Mouse (Mus musculus) liver, adult 2 months (tissue): ENCODE measurements at regions not wholly inside any gene's neighbourhood (a gene's known extent, or its start where the extent isn't known, plus 50 kb on each side); places are given as distances from the start of the nearest gene placed in this dataset.

Experiments
- DNase-seq: peaks from one replicate; pipeline ENCODE4 v3.0.0-alpha.2; 2011; ENCODE audit warnings: low read depth, low spot score; ENCODE audit errors: extremely low read depth
- H3K27ac ChIP-seq: fragments of 200-500 bp; replicated peaks from 2 replicates; pipeline ENCODE4 v1.5.1; 2012; ENCODE audit warnings: low read depth, mild to moderate bottlenecking, control low read depth, inconsistent platforms, low read length; ENCODE audit not compliant: insufficient read depth
- H3K27me3 ChIP-seq: fragments of 200-500 bp; 2 replicates; pipeline ENCODE4 v1.6.1; 2012; ENCODE audit warnings: mild to moderate bottlenecking, moderate library complexity, low read length, inconsistent platforms; ENCODE audit not compliant: control insufficient read depth, insufficient read depth
- H3K36me3 ChIP-seq: fragments of 200-500 bp; 2 replicates; pipeline ENCODE4 v1.6.1; 2012; ENCODE audit warnings: low read length, inconsistent platforms; ENCODE audit not compliant: control insufficient read depth, insufficient read depth
- H3K4me1 ChIP-seq: fragments of 200-500 bp; 2 replicates; pipeline ENCODE4 v1.6.1; 2011; ENCODE audit warnings: low read length; ENCODE audit not compliant: control insufficient read depth, insufficient read depth
- H3K4me3 ChIP-seq: fragments of 200-500 bp; 2 replicates; pipeline ENCODE4 v1.5.1; 2011; ENCODE audit warnings: low read depth, mild to moderate bottlenecking, control low read depth, low read length, moderate library complexity; ENCODE audit not compliant: insufficient read depth
- H3K79me2 ChIP-seq: fragments of 200-500 bp; 2 replicates; pipeline ENCODE4 v1.6.1; 2012; ENCODE audit warnings: inconsistent platforms, mild to moderate bottlenecking, low read length, moderate library complexity; ENCODE audit not compliant: control insufficient read depth, insufficient read depth
- H3K9ac ChIP-seq: fragments of 200-500 bp; 2 replicates; pipeline ENCODE4 v1.6.1; 2012; ENCODE audit warnings: low read depth, mild to moderate bottlenecking, control low read depth, inconsistent platforms, low read length
- CTCF ChIP-seq: fragments of 200-500 bp; IDR thresholded peaks from 2 replicates; pipeline ENCODE4 v1.5.1; 2011; ENCODE audit warnings: low read depth, low read length, control low read depth
- POLR2A ChIP-seq: fragments of 200-500 bp; IDR thresholded peaks from 2 replicates; pipeline ENCODE4 v1.6.1; 2011; ENCODE audit warnings: low read length, control low read depth; ENCODE audit not compliant: insufficient read depth; ENCODE audit errors: extremely low read depth
- WGBS: fragments of 180-500 bp; shearing (Covaris S2); methylation state at CpG from one replicate; pipeline ENCODE4 v1.1.7; 2018; 5-methylcytosine and 5-hydroxymethylcytosine counted together

DNA sequence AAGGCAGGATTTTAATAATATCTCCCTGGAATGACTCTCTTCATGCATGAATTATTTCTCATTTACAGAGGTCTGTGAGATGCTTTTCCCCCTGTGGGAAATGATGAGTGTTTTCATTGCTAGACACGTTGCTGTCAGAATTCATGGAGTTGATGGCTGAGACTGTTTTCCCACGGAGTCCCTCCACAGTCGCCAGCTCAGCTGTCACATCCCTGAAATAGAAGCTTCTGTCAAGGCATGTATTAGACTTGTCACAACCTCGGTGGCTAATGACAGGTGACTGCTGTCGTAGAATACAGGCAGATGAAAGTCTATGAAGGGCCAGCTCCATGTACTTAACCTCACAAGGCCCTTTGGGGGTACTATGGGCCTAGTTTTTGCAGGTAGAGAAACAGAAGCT is 212.4 kb downstream of the Abcc12 start:
- DNase-seq = no peak
- Histone ChIP-seq H3K27ac (no peak overlapping the region), H3K79me2 (no peaks in the 10 kb centered on the region), H3K4me1 (no peaks in the 10 kb centered on the region), H3K9ac (no peak overlapping the region), H3K36me3 (no peaks in the 10 kb centered on the region), H3K27me3 (no peaks in the 10 kb centered on the region), H3K4me3 (no peak overlapping the region)
- TF ChIP-seq CTCF (no peak), POLR2A (no peak)
- WGBS = 78% methylated on average over 5 of the region's 5 CpGs

DNA sequence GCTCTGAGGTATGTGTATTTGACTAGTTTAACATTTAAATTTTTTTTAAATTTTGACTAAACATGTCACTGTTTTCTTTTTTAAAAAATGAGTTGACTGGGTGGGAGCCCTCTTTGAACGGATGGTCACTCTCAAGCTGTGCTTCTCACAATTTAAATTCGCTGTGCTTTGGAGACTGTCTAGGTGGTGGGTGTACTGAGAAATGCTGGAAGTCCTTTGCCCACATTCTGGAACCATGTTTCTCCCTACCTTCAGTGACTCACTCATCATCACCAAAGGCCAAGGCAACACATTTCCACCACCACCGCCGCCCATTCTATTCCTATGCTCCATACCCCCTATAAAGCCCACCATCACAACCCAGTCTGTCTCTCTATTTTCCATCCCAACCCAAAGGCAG is 213.8 kb downstream of the Abcc12 start:
- Histone ChIP-seq H3K27ac (no peak overlapping the region), H3K4me3 (no peak overlapping the region), H3K79me2 (no peaks in the 10 kb centered on the region), H3K4me1 (no peaks in the 10 kb centered on the region), H3K9ac (no peak overlapping the region), H3K27me3 (no peaks in the 10 kb centered on the region), H3K36me3 (no peaks in the 10 kb centered on the region)
- 97% methylated on average over 4 of the region's 4 CpGs for WGBS
- no peak for DNase-seq
- TF ChIP-seq CTCF (no peak), POLR2A (no peak)

GRCm38 (mm10) chr8:86365726-86366125 is 214.8 kb downstream of the Abcc12 start:
- no peak overlapping the region for H3K4me3 ChIP-seq
- no peaks in the 10 kb centered on the region for H3K79me2 ChIP-seq
- no peak overlapping the region for H3K27ac ChIP-seq
- H3K27me3 ChIP-seq = no peaks in the 10 kb centered on the region
- no peaks in the 10 kb centered on the region for H3K4me1 ChIP-seq
- no peak overlapping the region for H3K9ac ChIP-seq
- 86% methylated on average over 5 of the region's 5 CpGs for WGBS
- TF ChIP-seq CTCF (no peak), POLR2A (no peak)
- no peaks in the 10 kb centered on the region for H3K36me3 ChIP-seq
- DNase-seq = no peak

GRCm38 (mm10) chr8:86364898-86365297 is 215.6 kb downstream of the Abcc12 start:
- Histone ChIP-seq H3K27me3 (no peaks in the 10 kb centered on the region), H3K4me1 (no peaks in the 10 kb centered on the region), H3K27ac (no peak overlapping the region), H3K4me3 (no peak overlapping the region), H3K79me2 (no peaks in the 10 kb centered on the region), H3K9ac (no peak overlapping the region), H3K36me3 (no peaks in the 10 kb centered on the region)
- WGBS = 54% methylated on average over 2 of the region's 2 CpGs
- no peak for DNase-seq
- TF ChIP-seq CTCF = peak; percentile 8; the same call in 1 of the 2 replicates
- no peak for TF ChIP-seq POLR2A

DNA sequence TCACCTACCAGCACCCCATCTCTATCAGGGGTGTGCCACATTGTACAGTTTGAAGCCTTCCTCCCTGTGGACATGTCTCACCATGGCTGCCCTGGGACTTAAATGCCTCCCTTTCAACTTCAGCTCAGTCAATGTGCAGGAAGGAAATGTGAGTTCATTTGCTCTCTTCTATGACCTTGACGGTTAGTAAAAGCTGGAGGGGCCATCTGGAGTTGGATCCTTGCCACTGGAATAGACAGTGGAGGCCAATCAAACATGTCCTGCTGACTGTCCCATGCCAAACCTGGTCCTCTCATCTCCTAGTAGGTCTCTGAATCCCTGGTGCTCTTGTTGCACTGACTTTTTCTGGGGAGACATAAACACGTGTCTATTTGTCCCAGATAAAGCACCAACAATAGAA is 220.2 kb downstream of the Abcc12 start:
- Histone ChIP-seq H3K27me3 (no peaks in the 10 kb centered on the region), H3K9ac (no peak overlapping the region), H3K27ac (no peak overlapping the region), H3K79me2 (no peaks in the 10 kb centered on the region), H3K4me1 (no peaks in the 10 kb centered on the region), H3K4me3 (no peak overlapping the region), H3K36me3 (no peaks in the 10 kb centered on the region)
- TF ChIP-seq POLR2A (no peak), CTCF (no peak)
- WGBS = 65% methylated on average over 2 of the region's 2 CpGs
- DNase-seq = no peak

DNA sequence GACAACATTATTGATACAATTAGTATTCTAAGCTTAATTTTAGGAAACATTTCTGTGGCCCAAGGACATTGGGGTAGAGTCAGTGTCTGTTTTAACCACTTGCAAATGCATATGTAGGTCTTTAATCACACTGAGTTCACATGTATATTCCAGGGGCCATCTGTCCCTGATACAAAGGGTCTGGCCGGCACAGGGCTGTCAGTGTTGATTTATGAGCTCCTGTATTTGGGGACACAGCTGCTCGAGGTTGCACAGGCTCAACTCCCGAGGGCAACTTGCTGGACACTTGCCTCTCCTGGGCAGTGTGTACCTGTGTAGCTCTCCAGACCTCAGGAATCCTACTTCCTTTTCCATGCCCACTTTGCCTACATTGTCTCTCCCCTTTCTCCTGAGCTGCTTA is 221.0 kb downstream of the Abcc12 start:
- TF ChIP-seq POLR2A (no peak), CTCF (no peak)
- Histone ChIP-seq H3K36me3 (no peaks in the 10 kb centered on the region), H3K4me3 (no peak overlapping the region), H3K27ac (no peak overlapping the region), H3K79me2 (no peaks in the 10 kb centered on the region), H3K9ac (no peak overlapping the region), H3K4me1 (no peaks in the 10 kb centered on the region), H3K27me3 (no peaks in the 10 kb centered on the region)
- DNase-seq = no peak
- WGBS = 53% methylated on average over 3 of the region's 3 CpGs
